Mouse (Mus musculus) pancreas, adult 10 weeks (tissue): ENCODE results near the gene Rora. TPM values are rescaled to one million over a fixed set of nuclear protein-coding genes. Genes with fewer than 3 reads are reported as not detected.

ENCODE experiments used
- polyA plus RNA-seq: library from polyadenylated mRNA; stranded (reverse); fragments of 350-450 nt; fragmentation: Illumina TruSeq; extraction: RNeasy Lipid Tissue Mini Kit (QIAGEN cat#74804); gene quantifications from one replicate; pipeline ENCODE4 v1.2.3, GENCODE M21; 2015; ENCODE audit warnings: low read depth, low replicate concordance; ENCODE audit not compliant: insufficient read depth

Rora gene
- polyA plus RNA-seq = 3.1 TPM

GRCm38 (mm10) chr9:68653211-68654038 is at the start of gene Rora:
Rora (plus strand) TSS chr9:68653786.

GRCm38 (mm10) chr9:69397760-69398452 is 744.3 kb downstream of the Rora start, which contains the start of gene Ice2:
Ice2 (plus strand) TSS chr9:69397906.

